Mouse (Mus musculus) retina, postnatal 7 days (tissue): ENCODE measurements around the gene Zfp383.
A peak's percentile ranks its signal among the peaks of the same experiment; 100 is the strongest.
"Not testable (repeated sequence)": the region's sequence is repeated elsewhere in the genome, so short reads cannot be mapped to it uniquely, and the experiment has no call there.

ENCODE experiments used
- DNase-seq: peaks from one replicate; pipeline ENCODE4 v3.0.0-alpha.2; 2012; ENCODE audit warnings: low read depth, low spot score

Gene Zfp383

GRCm38 (mm10) chr7:29941027-29941426, 33.0 kb downstream of the Zfp383 start:
- no peak for DNase-seq

- DNase-seq, result no peak
Observed at GRCm38 (mm10) chr7:29942740-29943139, 34.7 kb downstream of the Zfp383 start.

- DNase-seq, result no peak
Observed at GRCm38 (mm10) chr7:29943720-29944119, 35.7 kb downstream of the Zfp383 start.

- DNase-seq, result no peak
Observed at GRCm38 (mm10) chr7:29944201-29944600, 36.2 kb downstream of the Zfp383 start.

GRCm38 (mm10) chr7:29953086-29953485, 45.1 kb downstream of the Zfp383 start:
- no peak for DNase-seq

- peak; percentile 53 for DNase-seq
Observed at GRCm38 (mm10) chr7:29953513-29954401, 45.7 kb downstream of the Zfp383 start, which contains the start of gene Zfp74. Zfp74 (minus strand) TSS chr7:29954089.

GRCm38 (mm10) chr7:29954731-29955130, 46.7 kb downstream of the Zfp383 start:
- peak; percentile 46 for DNase-seq

GRCm38 (mm10) chr7:29956257-29956656, 48.2 kb downstream of the Zfp383 start:
- DNase-seq, result no peak

- no peak for DNase-seq
Observed at GRCm38 (mm10) chr7:29958125-29958724, 50.2 kb downstream of the Zfp383 start.

GRCm38 (mm10) chr7:29959004-29959403, 51.0 kb downstream of the Zfp383 start:
- DNase-seq, result no peak

- not testable (repeated sequence) for DNase-seq
Observed at GRCm38 (mm10) chr7:29965115-29965810, 57.2 kb downstream of the Zfp383 start.
